Mouse (Mus musculus): ENCODE measurements around the gene Sema4d. TPM values are rescaled to one million over a fixed set of nuclear protein-coding genes. Genes with fewer than 3 reads are reported as not detected.

Sema4d gene
- polyA plus RNA-seq, 1 experiment from 2014 or later = 20.3 TPM

DNA sequence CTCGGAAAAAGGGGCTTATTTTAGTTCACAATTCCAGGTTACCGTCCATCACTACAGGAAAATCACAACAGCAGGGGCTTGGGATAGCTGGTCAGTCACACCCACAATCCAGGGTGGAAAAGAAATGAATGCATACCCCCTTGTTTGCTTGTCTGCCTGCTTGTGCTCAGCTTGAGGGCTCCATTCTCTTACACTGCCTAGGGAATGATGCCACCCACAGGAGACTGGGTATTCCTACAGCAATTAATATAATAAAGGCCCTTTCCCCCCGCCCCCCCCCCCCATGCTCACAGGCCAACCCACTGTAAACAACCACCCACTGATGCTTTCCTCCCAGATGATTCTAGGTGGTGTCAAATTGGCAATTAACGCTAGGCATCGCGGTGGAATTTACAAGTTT lies 38.9 kb upstream of the Sema4d start:
- 83% methylated on average over 6 of the region's 6 CpGs for WGBS
- H3K36me3 ChIP-seq = no peaks in the 10 kb centered on the region

DNA sequence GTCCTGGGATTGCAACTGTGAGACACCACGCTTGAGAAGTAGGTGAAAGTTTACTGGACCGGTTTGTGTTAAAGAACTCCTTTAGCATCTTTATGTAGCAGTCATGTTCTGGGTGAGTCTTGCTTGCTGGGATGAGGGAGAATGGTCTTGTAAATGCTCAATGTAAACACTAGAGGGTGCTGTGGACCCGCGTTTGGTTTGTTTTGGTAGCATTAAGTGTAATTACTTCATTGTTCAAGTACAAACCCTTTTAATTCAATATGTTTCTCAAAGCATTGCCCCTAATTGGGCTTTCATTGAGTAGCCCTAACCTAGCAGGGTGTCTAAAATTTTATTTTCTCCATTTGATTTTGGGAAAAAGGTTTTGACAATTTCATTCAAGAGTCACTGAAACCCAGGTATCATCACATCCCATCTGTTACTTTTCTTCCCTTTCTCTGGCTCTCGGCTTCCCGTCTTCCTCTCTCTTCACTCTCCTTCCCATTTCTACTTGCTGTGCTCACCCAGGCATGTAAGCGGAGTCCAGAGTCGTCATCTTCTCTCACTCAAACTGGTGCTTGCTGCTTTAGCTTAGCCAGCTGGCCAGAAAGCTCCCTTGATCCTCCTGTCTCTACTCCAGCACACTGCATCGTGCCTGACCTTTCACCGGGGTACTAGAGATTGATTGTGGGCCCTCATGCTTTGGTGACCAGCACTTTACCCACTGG lies 37.4 kb upstream of the Sema4d start:
- Histone ChIP-seq H3K9ac (no peak overlapping the region), H3K9me3 (replicated peaks) (no peaks in the 10 kb centered on the region), H3K27me3 (no peaks in the 10 kb centered on the region), H3K36me3 (no peaks in the 10 kb centered on the region), H3K4me3 (replicated peaks) (no peak overlapping the region), H3K4me1 (peaks cover 9% of the 10 kb centered on the region), H3K4me2 (no peak overlapping the region), H3K27ac (no peak overlapping the region)
- 29% methylated on average over 10 of the region's 10 CpGs for WGBS
- no peak for ATAC-seq (replicated peaks; ENCODE audit: low FRiP score)

More for the DNA sequence above, 38.9 kb upstream of the Sema4d start:
- Histone ChIP-seq H3K27me3 (no peaks in the 10 kb centered on the region), H3K27ac (no peak overlapping the region), H3K9me3 (replicated peaks) (no peaks in the 10 kb centered on the region), H3K4me3 (replicated peaks) (no peak overlapping the region), H3K4me2 (no peak overlapping the region), H3K9ac (no peak overlapping the region), H3K4me1 (peaks cover 15% of the 10 kb centered on the region)
- ATAC-seq (replicated peaks; ENCODE audit: low FRiP score) = no peak

DNA sequence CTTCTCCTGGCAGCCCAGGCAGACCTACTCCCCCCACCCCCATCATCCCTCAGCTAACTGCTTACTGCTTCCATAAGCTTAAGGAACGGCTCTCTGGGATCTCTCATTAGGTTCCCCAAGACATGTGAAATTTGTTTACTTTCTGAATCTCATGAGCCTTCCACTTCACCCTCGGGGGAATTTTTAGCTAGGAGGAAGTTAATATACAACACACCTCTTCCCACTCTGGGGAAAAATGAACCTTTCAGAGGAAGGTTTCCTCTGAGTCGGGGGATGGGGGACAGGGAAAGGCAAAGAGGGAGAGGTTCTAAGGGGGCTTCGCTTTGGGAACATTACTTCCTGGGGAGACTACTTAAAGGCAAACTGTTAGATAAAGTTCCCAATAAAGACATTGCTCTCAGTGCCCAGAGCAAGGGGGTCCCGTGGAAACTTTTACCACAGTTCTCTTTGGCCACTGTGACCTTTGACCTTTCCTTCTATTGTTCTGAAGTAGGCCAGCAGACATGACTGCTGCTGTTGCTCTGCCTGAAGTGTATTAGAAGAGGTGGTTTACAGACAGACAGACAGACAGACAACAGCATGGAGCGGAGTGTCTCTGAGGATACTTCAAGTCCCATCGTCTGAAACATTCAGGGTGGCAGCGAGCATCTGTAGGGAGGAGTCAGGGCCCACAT lies 30.4 kb upstream of the Sema4d start:
- Histone ChIP-seq H3K36me3 (no peaks in the 10 kb centered on the region), H3K4me2 (no peak overlapping the region), H3K4me1 (peaks cover 23% of the 10 kb centered on the region), H3K27ac (peak overlapping the region; percentile 75), H3K9ac (no peak overlapping the region), H3K4me3 (replicated peaks) (no peak overlapping the region), H3K9me3 (replicated peaks) (no peaks in the 10 kb centered on the region), H3K27me3 (no peaks in the 10 kb centered on the region)
- ATAC-seq (replicated peaks; ENCODE audit: low FRiP score) = peak; percentile 61
- WGBS = 36% methylated on average over 8 of the region's 8 CpGs

DNA sequence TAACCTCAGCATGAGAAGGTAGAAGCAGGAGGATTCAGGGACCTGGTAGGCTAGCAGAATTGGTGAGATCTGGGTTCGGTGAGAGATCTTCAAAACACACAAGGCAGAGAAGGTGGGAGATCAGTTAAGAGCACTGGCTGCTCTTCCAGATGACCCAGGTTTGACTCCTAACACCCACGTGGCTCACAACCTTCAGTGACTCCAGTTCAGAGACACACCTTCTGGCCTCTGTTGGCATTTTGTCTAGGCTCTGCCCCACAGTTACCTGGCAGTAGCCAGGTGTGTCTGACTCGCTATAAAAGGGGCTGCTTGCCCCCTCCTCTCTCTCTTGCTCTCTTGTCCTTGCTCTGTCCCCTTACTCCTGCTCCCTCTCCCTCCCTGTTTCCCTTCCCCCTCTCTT lies 28.4 kb upstream of the Sema4d start:
- Histone ChIP-seq H3K4me1 (peaks cover 29% of the 10 kb centered on the region), H3K9me3 (replicated peaks) (no peaks in the 10 kb centered on the region), H3K36me3 (no peaks in the 10 kb centered on the region), H3K27me3 (no peaks in the 10 kb centered on the region), H3K27ac (no peak overlapping the region), H3K4me2 (no peak overlapping the region), H3K9ac (no peak overlapping the region), H3K4me3 (replicated peaks) (no peak overlapping the region)
- 50% methylated on average over 3 of the region's 3 CpGs for WGBS
- ATAC-seq (replicated peaks; ENCODE audit: low FRiP score) = no peak

DNA sequence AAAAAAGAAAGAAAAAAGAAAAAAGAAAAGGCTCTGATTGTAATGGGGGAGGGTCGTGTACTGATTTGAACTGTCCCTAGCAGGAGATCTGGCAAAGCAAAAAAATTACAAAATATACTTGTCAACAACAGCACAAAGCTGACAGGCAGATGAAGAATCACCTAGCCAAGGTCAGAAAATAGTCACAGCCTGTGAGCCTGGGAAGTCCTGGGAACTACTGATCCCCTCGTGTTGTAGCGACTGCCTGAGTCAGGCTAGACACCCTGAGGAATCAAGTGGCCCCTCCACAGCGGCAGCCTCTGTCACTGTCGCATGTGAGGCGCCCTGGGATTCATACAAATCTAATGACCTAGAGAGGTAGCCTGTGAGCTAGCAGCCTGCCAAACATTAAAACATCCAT lies 25.8 kb upstream of the Sema4d start:
- ATAC-seq (replicated peaks; ENCODE audit: low FRiP score) = no peak

DNA sequence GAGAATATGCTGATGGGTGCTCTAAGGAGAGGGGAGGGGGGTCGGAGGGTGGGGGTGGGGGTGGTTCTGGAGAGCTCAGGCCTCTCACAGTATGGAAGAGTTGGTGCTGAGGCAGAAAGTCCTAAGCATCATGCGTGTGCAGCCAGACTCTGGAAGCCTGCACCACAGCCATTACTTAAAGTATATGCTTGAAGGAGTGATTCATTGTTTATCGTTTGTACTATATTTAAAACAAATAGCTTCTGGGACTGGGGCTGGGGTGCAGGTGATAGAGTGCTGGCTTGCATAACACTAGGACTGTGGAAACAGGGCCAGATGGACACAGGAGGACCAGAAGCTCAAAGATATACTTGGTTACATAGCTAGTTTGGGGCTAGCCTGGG lies 25.4 kb upstream of the Sema4d start:
- no peak overlapping the region for H3K4me2 ChIP-seq
- no peaks in the 10 kb centered on the region for H3K27me3 ChIP-seq
- WGBS = 72% methylated on average over 3 of the region's 3 CpGs
- no peaks in the 10 kb centered on the region for H3K36me3 ChIP-seq
- no peaks in the 10 kb centered on the region for H3K9me3 ChIP-seq (replicated peaks)
- H3K4me3 ChIP-seq (replicated peaks) = no peak overlapping the region
- H3K27ac ChIP-seq = 0 out of 2 replicates have a peak overlapping the region, but pooled peaks have one; percentile 18
- peaks cover 19% of the 10 kb centered on the region for H3K4me1 ChIP-seq
- ATAC-seq (replicated peaks; ENCODE audit: low FRiP score) = no peak
- H3K9ac ChIP-seq = no peak overlapping the region

More for the DNA sequence above, 25.8 kb upstream of the Sema4d start:
- Histone ChIP-seq H3K36me3 (no peaks in the 10 kb centered on the region), H3K4me3 (replicated peaks) (no peak overlapping the region), H3K9ac (no peak overlapping the region), H3K9me3 (replicated peaks) (no peaks in the 10 kb centered on the region), H3K27ac (0 out of 2 replicates have a peak overlapping the region, but pooled peaks have one; percentile 18), H3K27me3 (no peaks in the 10 kb centered on the region), H3K4me1 (peaks cover 22% of the 10 kb centered on the region), H3K4me2 (no peak overlapping the region)
- 77% methylated on average over 6 of the region's 6 CpGs for WGBS

DNA sequence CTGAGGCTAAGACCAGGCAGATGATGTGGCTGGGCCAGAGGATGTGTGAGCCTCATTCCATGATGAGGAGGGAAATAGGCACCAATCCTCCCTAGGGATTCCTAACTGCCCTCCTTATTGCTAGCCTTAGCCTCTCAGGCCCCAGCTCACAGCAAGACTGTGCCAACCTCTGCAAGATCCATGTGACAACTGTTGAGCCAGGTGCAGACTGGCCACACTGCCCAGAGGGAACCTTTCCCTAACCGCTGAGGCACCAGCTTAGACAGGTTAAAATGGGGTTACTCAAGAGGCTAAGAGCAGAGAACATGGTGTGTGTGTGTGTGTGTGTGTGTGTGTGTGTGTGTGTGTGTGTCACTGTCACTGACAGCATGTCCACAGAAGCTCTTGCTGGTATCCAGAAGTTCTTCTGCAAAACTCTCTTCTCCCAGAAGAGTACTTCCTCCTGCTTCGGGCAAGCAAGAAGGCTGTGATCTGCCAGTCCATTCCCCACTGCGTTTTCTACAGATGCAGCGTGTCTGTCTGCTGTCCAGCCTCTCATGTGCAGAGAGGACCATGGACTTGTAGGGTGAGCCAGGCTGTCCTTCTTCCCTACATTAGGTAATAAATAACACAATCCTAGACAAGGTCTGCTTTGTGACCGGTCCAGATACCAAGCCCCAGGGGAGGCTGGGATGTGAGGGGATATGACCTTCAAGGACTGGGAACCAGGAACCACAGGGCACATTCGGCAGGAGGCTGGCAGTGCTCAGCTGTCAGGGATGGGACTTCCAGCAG lies 24.8 kb upstream of the Sema4d start:
- H3K4me1 ChIP-seq = peaks cover 17% of the 10 kb centered on the region
- H3K9me3 ChIP-seq (replicated peaks) = no peaks in the 10 kb centered on the region
- H3K4me3 ChIP-seq (replicated peaks) = no peak overlapping the region
- H3K4me2 ChIP-seq = no peak overlapping the region
- no peak overlapping the region for H3K9ac ChIP-seq
- no peaks in the 10 kb centered on the region for H3K36me3 ChIP-seq
- no peaks in the 10 kb centered on the region for H3K27me3 ChIP-seq
- peak overlapping the region; percentile 59; the same call in 1 of the 2 replicates for H3K27ac ChIP-seq
- WGBS = 49% methylated on average over 6 of the region's 6 CpGs
- ATAC-seq (replicated peaks; ENCODE audit: low FRiP score) = peak; percentile 76

DNA sequence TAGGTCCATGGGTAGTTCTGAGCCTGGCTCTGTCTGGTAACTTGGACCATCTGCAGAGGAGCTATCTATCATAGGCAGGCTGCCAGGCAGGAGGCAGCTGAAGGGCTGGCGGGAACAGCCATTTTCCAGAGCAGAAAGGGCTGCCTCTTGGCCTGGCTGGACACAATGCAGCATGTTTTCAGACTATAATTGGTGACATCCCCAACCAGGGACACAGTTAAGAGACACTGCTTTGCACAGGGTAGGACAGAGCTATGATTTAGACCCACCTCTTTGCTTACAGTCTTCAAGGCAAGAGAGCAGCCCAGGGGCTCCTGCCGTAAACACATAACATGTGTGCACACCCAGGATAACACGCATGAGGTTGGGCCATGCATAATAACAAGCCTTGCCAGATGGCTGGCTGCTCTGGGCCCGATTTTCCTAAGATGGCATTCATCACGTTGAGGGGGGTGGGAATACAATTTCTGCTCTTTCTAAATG lies 23.1 kb upstream of the Sema4d start:
- WGBS = 82% methylated on average over 5 of the region's 5 CpGs

DNA sequence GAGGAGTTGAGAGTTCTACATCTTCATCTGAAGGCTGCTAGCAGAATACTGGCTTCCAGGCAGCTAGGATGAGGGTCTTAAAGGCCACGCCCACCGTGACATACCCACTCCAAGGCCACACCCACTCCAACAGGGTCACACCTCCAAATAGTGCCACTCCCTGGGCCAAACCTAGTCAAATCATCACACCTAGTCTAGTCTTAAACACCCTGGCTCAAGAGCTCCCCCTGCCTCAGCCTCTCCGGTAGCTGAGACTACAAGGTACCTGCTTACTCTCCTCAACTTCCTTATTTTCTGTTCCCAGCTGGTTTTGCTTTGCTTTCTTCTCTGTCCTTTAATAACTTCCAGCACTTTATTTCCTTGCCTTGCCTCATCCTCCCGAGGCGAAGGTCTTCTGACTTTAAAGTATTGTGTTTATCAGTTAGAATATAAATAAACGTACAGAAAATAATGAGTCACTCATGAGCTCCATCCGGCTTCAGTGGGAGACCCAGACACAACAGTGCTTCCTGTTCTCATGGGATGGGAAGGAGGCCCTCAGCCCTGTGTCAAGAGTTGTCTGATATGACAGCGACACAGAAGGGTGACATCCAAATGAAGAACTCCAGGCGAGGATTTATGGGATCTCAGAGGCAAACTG lies 22.4 kb upstream of the Sema4d start:
- ATAC-seq (replicated peaks; ENCODE audit: low FRiP score) = no peak
- Histone ChIP-seq H3K4me2 (no peak overlapping the region), H3K4me1 (peaks cover 12% of the 10 kb centered on the region; the same call in 1 of the 2 replicates), H3K9me3 (replicated peaks) (no peaks in the 10 kb centered on the region), H3K27me3 (peaks cover 3% of the 10 kb centered on the region; the same call in 1 of the 2 replicates), H3K36me3 (no peaks in the 10 kb centered on the region), H3K27ac (no peak overlapping the region), H3K9ac (no peak overlapping the region), H3K4me3 (replicated peaks) (no peak overlapping the region)
- 78% methylated on average over 9 of the region's 9 CpGs for WGBS

More for the DNA sequence above, 23.1 kb upstream of the Sema4d start:
- no peak for ATAC-seq (replicated peaks; ENCODE audit: low FRiP score)
- Histone ChIP-seq H3K9me3 (replicated peaks) (no peaks in the 10 kb centered on the region), H3K27ac (no peak overlapping the region), H3K27me3 (peaks cover 3% of the 10 kb centered on the region; the same call in 1 of the 2 replicates), H3K4me1 (peaks cover 12% of the 10 kb centered on the region; the same call in 1 of the 2 replicates), H3K4me2 (no peak overlapping the region), H3K4me3 (replicated peaks) (no peak overlapping the region), H3K36me3 (no peaks in the 10 kb centered on the region), H3K9ac (no peak overlapping the region)

DNA sequence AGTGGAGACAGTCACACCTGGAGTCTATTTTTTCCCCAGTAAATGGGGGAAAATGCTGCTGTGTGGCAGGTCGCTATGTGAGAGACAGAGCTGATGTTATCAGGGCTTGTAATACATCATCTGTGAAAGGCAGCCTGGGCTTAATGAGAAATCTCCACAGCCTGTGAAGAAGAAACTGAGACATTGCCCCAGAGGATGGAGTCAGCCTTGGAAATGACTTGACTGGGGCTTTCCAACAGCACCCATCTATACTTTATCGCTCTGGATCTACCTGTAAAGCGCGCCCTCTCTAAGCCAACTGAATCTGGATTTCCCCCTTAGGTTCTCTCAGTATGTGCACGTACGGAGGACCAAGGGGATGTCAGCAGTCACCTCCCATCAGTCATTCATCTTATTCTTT lies 21.1 kb upstream of the Sema4d start:
- WGBS = 85% methylated on average over 6 of the region's 6 CpGs
- H3K27ac ChIP-seq = no peak overlapping the region
- no peak for ATAC-seq (replicated peaks; ENCODE audit: low FRiP score)

More for the DNA sequence above, 21.1 kb upstream of the Sema4d start:
- H3K9me3 ChIP-seq (replicated peaks) = no peaks in the 10 kb centered on the region
- no peak overlapping the region for H3K4me3 ChIP-seq (replicated peaks)
- peaks cover 12% of the 10 kb centered on the region; the same call in 1 of the 2 replicates for H3K4me1 ChIP-seq
- H3K27me3 ChIP-seq = peaks cover 3% of the 10 kb centered on the region; the same call in 1 of the 2 replicates
- no peak overlapping the region for H3K9ac ChIP-seq
- no peak overlapping the region for H3K4me2 ChIP-seq
- H3K36me3 ChIP-seq = no peaks in the 10 kb centered on the region
